26 mouse cellular contexts compared by ENCODE assay signal in the genomic region with DNA sequence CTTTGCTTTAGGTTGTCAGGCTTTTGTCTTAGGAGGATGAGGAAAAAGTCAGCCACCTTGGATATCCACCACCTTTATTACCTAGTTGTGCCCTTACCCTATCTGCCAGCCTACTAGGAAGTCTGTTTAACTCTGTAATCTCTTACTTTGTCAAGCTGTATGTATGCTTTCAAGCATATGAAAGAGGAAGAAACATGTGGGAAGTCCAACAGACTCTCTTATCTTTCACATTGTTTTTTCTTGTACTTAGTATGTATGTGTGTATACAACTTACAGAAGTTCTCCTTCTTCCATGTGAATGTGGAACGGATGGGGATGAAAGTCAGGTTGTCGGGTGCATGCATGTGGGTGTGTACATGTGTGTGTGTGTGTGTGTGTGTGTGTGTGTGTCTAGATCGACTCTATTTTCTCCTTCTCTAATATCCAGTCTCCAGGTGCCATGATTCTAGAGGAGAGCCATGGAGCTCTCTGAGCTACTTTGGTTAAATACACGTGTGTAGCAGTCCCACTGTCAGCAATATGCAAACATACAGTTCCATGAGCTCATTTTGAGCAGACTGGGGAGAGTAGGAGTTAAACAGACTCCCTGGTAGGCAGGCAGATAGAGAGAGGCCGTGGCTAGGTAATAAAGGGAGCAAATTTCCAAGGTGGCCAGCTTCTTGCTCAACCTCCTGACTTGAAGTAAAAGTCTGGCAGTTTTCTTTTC. TPM values are rescaled to one million over a fixed set of nuclear protein-coding genes. Genes with fewer than 3 reads are reported as not detected.
DNase-seq lines count a peak whose midpoint lies in the region; ATAC-seq and TF ChIP-seq lines count a peak whose summit lies in the region.
"Had no signal": no experiment of that assay in that cellular context is flagged by ENCODE, and none has a peak within 500 bp of the region (broad histone marks: within the 10 kb centered on the region; RNA-seq: fewer than 3 reads in every experiment).

No protein-coding gene starts in this region.

- H3K9me3 ChIP-seq in MEL (replicated peaks; ENCODE audit: insufficient read depth, low read length) = no peaks in the 10 kb centered on the region
- H3K9me3 ChIP-seq: forebrain, embryonic 10.5 days; forebrain, embryonic 13.5 days; heart, embryonic 12.5 days; heart, embryonic 15.5 days; hindbrain, embryonic 10.5 days; hindbrain, embryonic 13.5 days; intestine, embryonic 15.5 days had no signal

- peak; percentile 66 for DNase-seq in heart, adult 11 months
- no peak for DNase-seq in heart, adult 8-10 months (ENCODE audit: low spot score)
- DNase-seq in A20 (ENCODE audit: low read depth, low spot score) (peak; percentile 37), MEL (ENCODE audit: low read depth, low spot score) (peak; percentile 78), adipocyte (ENCODE audit: low spot score) (no peak)
- DNase-seq in splenic B cell, adult 2 months (ENCODE audit: low read depth, low spot score) = peak; percentile 43
- DNase-seq: adrenal gland, adult 8-10 months; cerebellum, adult 11-12 months; cerebellum, adult 8-10 months; cerebellum, postnatal 10 days; cerebellum, postnatal 36 days; gastrocnemius, postnatal 10 days; gastrocnemius, postnatal 36 days; heart, postnatal 10 days; heart, postnatal 36 days had no signal

- TF ChIP-seq EP300 in MEL (IDR thresholded peaks at IDR 0.05; ENCODE audit: low read depth in 1 of 2, low read length in 2 of 2) = no peak

- H3K36me3 ChIP-seq in MEL (ENCODE audit: control insufficient read depth in 1 of 2, insufficient read depth in 2 of 2, low read length in 2 of 2) = peaks cover 0 to 30% of the 10 kb centered on the region in 2 experiments; a peak in 2 of 4 replicates
- H3K36me3 ChIP-seq in splenic B cell, adult 2 months (ENCODE audit: control insufficient read depth, insufficient read depth, low read length, poor library complexity, severe bottlenecking) = no peaks in the 10 kb centered on the region
- H3K36me3 ChIP-seq: forebrain, embryonic 10.5 days; heart, embryonic 12.5 days; heart, embryonic 15.5 days; hindbrain, embryonic 10.5 days; hindbrain, embryonic 13.5 days; intestine, embryonic 15.5 days had no signal

- no peak for TF ChIP-seq CTCF in MEL (IDR thresholded peaks at IDR 0.05 in 2 of 3, conservative IDR thresholded peaks at IDR 0.05 in 1 of 3; ENCODE audit: control insufficient read depth in 1 of 3, insufficient read depth in 1 of 3, low read depth in 2 of 3, low read length in 3 of 3, poor library complexity in 1 of 3, severe bottlenecking in 1 of 3)

- no peak for TF ChIP-seq RAD21 in MEL (IDR thresholded peaks at IDR 0.05; ENCODE audit: low read depth, low read length)

- peaks cover 4% of the 10 kb centered on the region; the same call in 1 of the 2 replicates for H3K79me2 ChIP-seq in MEL (ENCODE audit: control insufficient read depth, insufficient read depth, low read length, poor library complexity)

- peaks cover 0 to 16% of the 10 kb centered on the region in 2 experiments; a peak in 3 of 4 replicates for H3K4me1 ChIP-seq in MEL (ENCODE audit: control insufficient read depth in 1 of 2, insufficient read depth in 2 of 2, low read length in 2 of 2)

- H3K27me3 ChIP-seq in MEL (ENCODE audit: control insufficient read depth in 1 of 2, insufficient read depth in 2 of 2, low read length in 2 of 2) = no peaks in the 10 kb centered on the region
- no peaks in the 10 kb centered on the region for H3K27me3 ChIP-seq in splenic B cell, adult 2 months (ENCODE audit: control insufficient read depth, insufficient read depth, low read length, poor library complexity, severe bottlenecking)
- H3K27me3 ChIP-seq: forebrain, embryonic 13.5 days; heart, embryonic 12.5 days; heart, embryonic 15.5 days; hindbrain, embryonic 13.5 days; intestine, embryonic 15.5 days had no signal

- TF ChIP-seq POLR2A in MEL (IDR thresholded peaks at IDR 0.05; ENCODE audit: control insufficient read depth in 1 of 2, insufficient read depth in 1 of 2, low read depth in 1 of 2, low read length in 2 of 2, poor library complexity in 1 of 2) = no peak

- peak overlapping the region; percentile 61 for H3K9ac ChIP-seq in MEL (ENCODE audit: control insufficient read depth, low read depth, low read length, poor library complexity, severe bottlenecking)
- H3K9ac ChIP-seq: forebrain, embryonic 13.5 days; heart, embryonic 12.5 days; heart, embryonic 15.5 days; hindbrain, embryonic 13.5 days; intestine, embryonic 15.5 days had no signal

- H3K4me3 ChIP-seq in MEL (ENCODE audit: control insufficient read depth in 1 of 2, insufficient read depth in 1 of 2, low read depth in 2 of 2, low read length in 2 of 2) = peak overlapping the region; percentile 3 to 39
- H3K4me3 ChIP-seq: forebrain, embryonic 10.5 days; forebrain, embryonic 13.5 days; heart, embryonic 12.5 days; heart, embryonic 15.5 days; hindbrain, embryonic 10.5 days; hindbrain, embryonic 13.5 days; intestine, embryonic 15.5 days had no signal

- ATAC-seq in cerebellum, adult (ENCODE audit: insufficient number of reproducible peaks, low FRiP score, low TSS enrichment) = no peak
- ATAC-seq: CD4-positive, CD25-positive, alpha-beta regulatory T cell, adult 4 months; forebrain, embryonic 13.5 days; forebrain, embryonic 16.5 days; hindbrain, embryonic 16.5 days; intestine, embryonic 15.5 days had no signal

- peak overlapping the region; percentile 86 for H3K27ac ChIP-seq in MEL (ENCODE audit: control insufficient read depth, low read depth, low read length)
- H3K27ac ChIP-seq: forebrain, embryonic 10.5 days; forebrain, embryonic 13.5 days; heart, embryonic 15.5 days; hindbrain, embryonic 10.5 days; hindbrain, embryonic 13.5 days; intestine, embryonic 15.5 days had no signal

TF ChIP-seq in MEL, 35 proteins besides CTCF, POLR2A, EP300 and RAD21:
- TF ChIP-seq SIN3A (IDR thresholded peaks at IDR 0.05; ENCODE audit: low read length) (no peak), TAL1 (IDR thresholded peaks at IDR 0.05; ENCODE audit: low read length) (peak; percentile 48), GATA1 (IDR thresholded peaks at IDR 0.05; ENCODE audit: low read depth, low read length) (peak; percentile 84), TBP (IDR thresholded peaks at IDR 0.05; ENCODE audit: low read depth, low read length) (peak; percentile 53; the same call in 1 of the 2 replicates), RCOR1 (IDR thresholded peaks at IDR 0.05; ENCODE audit: low read depth, low read length) (no peak)

RNA-seq across cellular contexts. Expression of a gene that starts 28.4 kb away (rescaled TPM):
- 10 to 100 TPM; 35.8 to 45.8 (median 38.8) TPM for total RNA-seq in heart, adult 8-10 months (2022)
- total RNA-seq in MEL (2012; rRNA removed) = 95.0 and 112 TPM in 2 replicates
- polyA plus RNA-seq in MEL (2012; ENCODE audit: insufficient read depth in 1 of 2, insufficient read length in 2 of 2, low read depth in 1 of 2, low replicate concordance in 2 of 2, missing spikeins in 1 of 2) = 10 to 100 TPM in 1 of 2 experiments, not detected in 1; 91.4 TPM

RNA-seq across cellular contexts. Expression of a gene that starts 45.8 kb away (rescaled TPM):
- total RNA-seq in heart, adult 8-10 months (2022) = 1 to 10 TPM in 3 of 4 experiments, under 1 TPM in 1; 0.97 to 1.3 (median 1.1) TPM
- 1.2 and 2.0 TPM in 2 replicates for total RNA-seq in MEL (2012; rRNA removed)
- polyA plus RNA-seq in MEL (2012; ENCODE audit: insufficient read depth in 1 of 2, insufficient read length in 2 of 2, low read depth in 1 of 2, low replicate concordance in 2 of 2, missing spikeins in 1 of 2) = 1 to 10 TPM in 1 of 2 experiments, not detected in 1; 1.3 TPM
- polyA plus RNA-seq: CD4-positive, CD25-positive, alpha-beta regulatory T cell, adult 4 months had no signal

RNA-seq across cellular contexts. Expression of a gene that starts 50.6 kb away (rescaled TPM):
- 1 to 10 TPM; 5.9 to 8.4 (median 6.9) TPM for total RNA-seq in heart, adult 8-10 months (2022)
- 4.2 and 4.7 TPM in 2 replicates for total RNA-seq in MEL (2012; rRNA removed)
- polyA plus RNA-seq in MEL (2012; ENCODE audit: insufficient read depth in 1 of 2, insufficient read length in 2 of 2, low read depth in 1 of 2, low replicate concordance in 2 of 2, missing spikeins in 1 of 2) = 1 to 10 TPM in 1 of 2 experiments, not detected in 1; 9.5 TPM

Comparison
In these comparisons a context has a peak if more than half of its experiments do, and no peak if none do; other contexts are left out.
1. DNase-seq: peak in heart, adult 11 months (single experiment), A20 (single experiment), MEL (single experiment) and splenic B cell, adult 2 months (single experiment); none in heart, adult 8-10 months (single experiment) and adipocyte (single experiment).